Mouse (Mus musculus): Measurements from ENCODE around the gene Relt. TPM values are rescaled to one million over a fixed set of nuclear protein-coding genes. Genes with fewer than 3 reads are reported as not detected.

The Relt gene
- total and polyA plus RNA-seq, 3 experiments, result 24.5 to 31.1 (median 29.9) TPM

- TF ChIP-seq PAX5 (IDR thresholded peaks at IDR 0.05; ENCODE audit: low read length), result no peak
- TF ChIP-seq ELF1 (IDR thresholded peaks at IDR 0.05; ENCODE audit: low read depth, low read length), result 0 out of 2 replicates have a peak, but pooled peaks have one; percentile 6
- TF ChIP-seq MAX (IDR thresholded peaks at IDR 0.05; ENCODE audit: low read length), result peak; percentile 35; the same call in 1 of the 2 replicates
- TF ChIP-seq TBP (conservative IDR thresholded peaks at IDR 0.05; ENCODE audit: low read depth, low read length), result peak; percentile 90
- TF ChIP-seq MXI1 (IDR thresholded peaks at IDR 0.05; ENCODE audit: low read depth, low read length), result no peak; the same call in 1 of the 2 replicates
- TF ChIP-seq KAT2A (IDR thresholded peaks at IDR 0.05; ENCODE audit: insufficient replicate concordance, low read length), result no peak
- peak; percentile 17; the same call in 1 of the 2 replicates for TF ChIP-seq ZNF384 (IDR thresholded peaks at IDR 0.05; ENCODE audit: low read depth, low read length)
These were observed 18.7 kb upstream of the Relt start (continued) for GRCm38 (mm10) chr7:100881950-100882349.

DNA sequence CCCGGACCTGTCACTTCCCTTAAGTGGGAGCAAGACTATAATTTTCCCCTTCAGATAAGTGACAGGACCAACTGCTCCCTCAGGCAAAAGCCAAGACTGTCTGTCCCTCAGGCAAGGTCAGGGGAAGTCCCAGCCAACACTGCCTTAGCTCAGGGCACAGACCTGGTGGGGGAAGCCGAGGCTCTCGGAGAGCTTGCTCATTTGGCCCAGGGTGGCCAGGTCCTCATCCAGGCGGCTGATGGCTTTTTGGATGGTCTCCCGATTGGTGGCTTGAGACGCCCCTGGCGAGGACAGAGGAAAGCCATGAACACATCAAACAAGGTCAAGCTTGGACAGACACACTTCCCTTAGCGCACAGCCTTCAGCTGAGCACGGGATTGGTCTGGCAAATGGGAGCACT lies 18.3 kb upstream of the Relt start:
- Histone ChIP-seq H3K27ac (ENCODE audit: insufficient read depth, low read depth) (peak overlapping the region; percentile 53), H3K4me3 (replicated peaks in 1 of 3; ENCODE audit: low read depth in 2 of 3, low read length in 2 of 3, poor library complexity in 1 of 3) (peak overlapping the region in 1 of 3 experiments; percentile 14), H3K9ac (ENCODE audit: insufficient read depth, low read depth) (peak overlapping the region; percentile 5; the same call in 1 of the 2 replicates), H3K27me3 (replicated peaks) (no peaks in the 10 kb centered on the region), H3K4me1 (ENCODE audit: control insufficient read depth in 1 of 2, insufficient read depth in 2 of 2) (peaks cover 25 to 46% of the 10 kb centered on the region in 2 experiments), H3K9me3 (replicated peaks; ENCODE audit: low read length) (no peaks in the 10 kb centered on the region), H3K36me3 (replicated peaks in 1 of 2; ENCODE audit: control insufficient read depth in 1 of 2, insufficient read depth in 1 of 2, low read length in 1 of 2) (peaks cover 25 to 68% of the 10 kb centered on the region in 2 experiments), H3K4me2 (ENCODE audit: insufficient read depth, low read depth, poor library complexity, severe bottlenecking) (peak overlapping the region; percentile 50), H3K79me2 (replicated peaks; ENCODE audit: control insufficient read depth, extremely low read depth, insufficient read depth, poor library complexity, severe bottlenecking) (no peaks in the 10 kb centered on the region)
- peak; percentile 49 for DNase-seq (ENCODE audit: extremely low read depth)
- in situ Hi-C loops (cut with MboI; ENCODE audit: low pct_ligation_motif_present, low pct_unique_long_range_greater_than_20kb, low sequenced_read_pairs) (no loop called here), dilution Hi-C loops (cut with MboI; ENCODE audit: extremely low pct_ligation_motif_present, extremely low pct_unique_long_range_greater_than_20kb, low sequenced_read_pairs) (no loop called here)
- TF ChIP-seq SMC3 (IDR thresholded peaks at IDR 0.05; ENCODE audit: low read depth, low read length) (no peak), UBTF (IDR thresholded peaks at IDR 0.05; ENCODE audit: low read depth, low read length) (no peak), CTCF (conservative IDR thresholded peaks at IDR 0.05 in 1 of 2, IDR thresholded peaks at IDR 0.05 in 1 of 2; ENCODE audit: low read depth in 2 of 2, low read length in 2 of 2) (no peak), NELFE (IDR thresholded peaks at IDR 0.05; ENCODE audit: low read depth, low read length) (no peak), E2F4 (IDR thresholded peaks at IDR 0.05; ENCODE audit: insufficient replicate concordance, low read depth, low read length) (no peak), POLR2A (IDR thresholded peaks at IDR 0.05; ENCODE audit: low read depth, low read length) (no peak), JUND (conservative IDR thresholded peaks at IDR 0.05; ENCODE audit: low read depth, low read length) (no peak), KAT2A (IDR thresholded peaks at IDR 0.05; ENCODE audit: insufficient replicate concordance, low read length) (no peak), BHLHE40 (IDR thresholded peaks at IDR 0.05; ENCODE audit: low read depth, low read length) (no peak), TBP (conservative IDR thresholded peaks at IDR 0.05; ENCODE audit: low read depth, low read length) (no peak), JUN (IDR thresholded peaks at IDR 0.05; ENCODE audit: insufficient read depth, low read depth, low read length) (no peak), USF2 (conservative IDR thresholded peaks at IDR 0.05; ENCODE audit: low read depth, low read length) (no peak)

DNA sequence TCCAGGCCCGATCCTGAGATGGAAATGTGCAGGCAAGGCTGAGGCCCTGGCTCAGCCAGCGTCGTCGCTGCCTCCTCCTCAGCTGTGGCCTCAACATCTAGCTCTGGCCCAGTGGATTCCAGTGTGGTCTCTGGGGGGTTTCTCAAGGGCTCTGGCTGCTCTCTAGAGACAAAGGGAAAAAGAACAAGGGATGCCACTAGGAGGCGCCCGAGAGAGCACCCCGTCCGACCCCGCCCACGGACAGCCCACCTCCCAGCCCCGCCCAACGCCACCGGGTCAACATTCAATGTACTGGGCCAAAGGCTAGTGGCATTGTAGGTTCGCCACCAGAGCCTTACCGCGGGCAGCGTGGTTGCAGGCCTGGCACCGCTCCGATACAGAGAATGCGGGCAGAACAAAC lies 16.3 kb upstream of the Relt start:
- Histone ChIP-seq H3K9ac (ENCODE audit: insufficient read depth, low read depth) (peak overlapping the region; percentile 5; the same call in 1 of the 2 replicates), H3K4me2 (ENCODE audit: insufficient read depth, low read depth, poor library complexity, severe bottlenecking) (no peak overlapping the region; the same call in 1 of the 2 replicates), H3K27ac (ENCODE audit: insufficient read depth, low read depth) (no peak overlapping the region), H3K27me3 (replicated peaks) (no peaks in the 10 kb centered on the region), H3K4me1 (ENCODE audit: control insufficient read depth in 1 of 2, insufficient read depth in 2 of 2) (peaks cover 25 to 58% of the 10 kb centered on the region in 2 experiments), H3K4me3 (replicated peaks in 1 of 3; ENCODE audit: low read depth in 2 of 3, low read length in 2 of 3, poor library complexity in 1 of 3) (peak overlapping the region in 2 of 3 experiments; percentile 13 to 35), H3K36me3 (replicated peaks in 1 of 2; ENCODE audit: control insufficient read depth in 1 of 2, insufficient read depth in 1 of 2, low read length in 1 of 2) (peaks cover 25 to 69% of the 10 kb centered on the region in 2 experiments), H3K79me2 (replicated peaks; ENCODE audit: control insufficient read depth, extremely low read depth, insufficient read depth, poor library complexity, severe bottlenecking) (no peaks in the 10 kb centered on the region), H3K9me3 (replicated peaks; ENCODE audit: low read length) (no peaks in the 10 kb centered on the region)
- in situ Hi-C loops (cut with MboI; ENCODE audit: low pct_ligation_motif_present, low pct_unique_long_range_greater_than_20kb, low sequenced_read_pairs), result no loop called here
- dilution Hi-C loops (cut with MboI; ENCODE audit: extremely low pct_ligation_motif_present, extremely low pct_unique_long_range_greater_than_20kb, low sequenced_read_pairs), result no loop called here
- DNase-seq (ENCODE audit: extremely low read depth), result peak; percentile 83
- TF ChIP-seq ZC3H11A (IDR thresholded peaks at IDR 0.05; ENCODE audit: low read depth, low read length) (no peak), BHLHE40 (IDR thresholded peaks at IDR 0.05; ENCODE audit: low read depth, low read length) (0 out of 2 replicates have a peak, but pooled peaks have one; percentile 15), JUN (IDR thresholded peaks at IDR 0.05; ENCODE audit: insufficient read depth, low read depth, low read length) (no peak), USF1 (IDR thresholded peaks at IDR 0.05; ENCODE audit: low read depth, low read length) (no peak), JUND (conservative IDR thresholded peaks at IDR 0.05; ENCODE audit: low read depth, low read length) (no peak), RCOR1 (conservative IDR thresholded peaks at IDR 0.05; ENCODE audit: low read depth, low read length) (no peak), ZKSCAN1 (IDR thresholded peaks at IDR 0.05; ENCODE audit: borderline replicate concordance, low read depth, low read length) (no peak), MAFK (IDR thresholded peaks at IDR 0.05; ENCODE audit: insufficient replicate concordance, low read length) (no peak), MEF2A (IDR thresholded peaks at IDR 0.05; ENCODE audit: borderline replicate concordance, low read depth, low read length) (no peak), TBP (conservative IDR thresholded peaks at IDR 0.05; ENCODE audit: low read depth, low read length) (no peak), UBTF (IDR thresholded peaks at IDR 0.05; ENCODE audit: low read depth, low read length) (no peak), MAZ (IDR thresholded peaks at IDR 0.05; ENCODE audit: low read depth, low read length) (peak; percentile 71; the same call in 1 of the 2 replicates), HCFC1 (IDR thresholded peaks at IDR 0.05; ENCODE audit: low read depth, low read length) (no peak), IRF4 (IDR thresholded peaks at IDR 0.05; ENCODE audit: low read depth, low read length) (peak; percentile 37; the same call in 1 of the 2 replicates), ETS1 (conservative IDR thresholded peaks at IDR 0.05; ENCODE audit: low read depth, low read length) (no peak; the same call in 1 of the 2 replicates), MAX (IDR thresholded peaks at IDR 0.05; ENCODE audit: low read length) (no peak), EP300 (IDR thresholded peaks at IDR 0.05; ENCODE audit: low read length) (no peak), POLR2AphosphoS2 (IDR thresholded peaks at IDR 0.05; ENCODE audit: low read depth, low read length) (no peak), USF2 (conservative IDR thresholded peaks at IDR 0.05; ENCODE audit: low read depth, low read length) (no peak)

Measured in CH12.LX (cell line).